Mouse (Mus musculus) CH12.LX (cell line): Measurements from ENCODE around the gene Smg5. TPM values are rescaled to one million over a fixed set of nuclear protein-coding genes. Genes with fewer than 3 reads are reported as not detected.

Source experiments
- DNase-seq: peaks from one replicate; pipeline ENCODE4 v3.0.0-alpha.2; 2013; ENCODE audit errors: extremely low read depth
- H3K27ac ChIP-seq: 2 replicates; pipeline ENCODE4 v1.5.1; 2012; ENCODE audit warnings: low read depth, mild to moderate bottlenecking, control low read depth, moderate library complexity; ENCODE audit not compliant: insufficient read depth
- H3K27me3 ChIP-seq: replicated peaks from 2 replicates; pipeline ENCODE3; 2012; ENCODE audit warnings: inconsistent platforms
- H3K36me3 ChIP-seq, 2 experiments: replicated peaks in 1 of 2; 2 replicates each; pipeline versions ENCODE3 to v1.6.1; 2012; ENCODE audit warnings: inconsistent platforms in 1 of 2, low read length in 1 of 2, mild to moderate bottlenecking in 1 of 2, mixed read lengths in 1 of 2, moderate library complexity in 1 of 2; ENCODE audit not compliant: control insufficient read depth in 1 of 2, insufficient read depth in 1 of 2
- H3K4me1 ChIP-seq, 2 experiments: 2 replicates each; pipeline ENCODE4 v1.6.1; 2012; ENCODE audit warnings: inconsistent platforms in 1 of 2, moderate library complexity in 1 of 2; ENCODE audit not compliant: insufficient read depth in 2 of 2, control insufficient read depth in 1 of 2
- H3K4me2 ChIP-seq: 2 replicates; pipeline ENCODE4 v1.6.1; 2012; ENCODE audit warnings: low read depth, mild to moderate bottlenecking, control low read depth; ENCODE audit not compliant: poor library complexity, insufficient read depth, severe bottlenecking
- H3K4me3 ChIP-seq, 3 experiments: fragments of 150-350 bp in 1 of 3; sonication (generic) in 1 of 3; replicated peaks in 1 of 3; 2 replicates each; pipeline versions ENCODE3 to v1.5.1; 2011 to 2012; ENCODE audit warnings: low read depth in 2 of 3, low read length in 2 of 3, mild to moderate bottlenecking in 2 of 3, moderate library complexity in 2 of 3, control low read depth in 1 of 3, improper control_type of control experiment in 1 of 3, inconsistent platforms in 1 of 3, mixed read lengths in 1 of 3; ENCODE audit not compliant: poor library complexity in 1 of 3
- H3K79me2 ChIP-seq: replicated peaks from 2 replicates; pipeline ENCODE4 v1.6.1; 2012; ENCODE audit warnings: mild to moderate bottlenecking, moderate library complexity; ENCODE audit not compliant: control insufficient read depth, poor library complexity, insufficient read depth, severe bottlenecking; ENCODE audit errors: extremely low read depth
- H3K9ac ChIP-seq: 2 replicates; pipeline ENCODE4 v1.6.1; 2012; ENCODE audit warnings: low read depth, mild to moderate bottlenecking, control low read depth, moderate library complexity; ENCODE audit not compliant: insufficient read depth
- H3K9me3 ChIP-seq: replicated peaks from 2 replicates; pipeline ENCODE3; 2012; ENCODE audit warnings: low read length, inconsistent platforms, mixed read lengths
- BHLHE40 ChIP-seq: IDR thresholded peaks from 2 replicates; pipeline ENCODE4 v1.6.1; 2011; ENCODE audit warnings: mild to moderate bottlenecking, low read depth, low read length, improper control_type of control experiment
- E2F4 ChIP-seq: IDR thresholded peaks from 2 replicates; pipeline ENCODE4 v1.6.1; 2011; ENCODE audit warnings: low read depth, low read length, improper control_type of control experiment; ENCODE audit not compliant: insufficient replicate concordance
- ELF1 ChIP-seq: IDR thresholded peaks from 2 replicates; pipeline ENCODE4 v1.6.1; 2014; ENCODE audit warnings: low read depth, mild to moderate bottlenecking, inconsistent platforms, low read length, improper control_type of control experiment
- ETS1 ChIP-seq: conservative IDR thresholded peaks from 2 replicates; pipeline ENCODE4 v1.6.1; 2012; ENCODE audit warnings: low read depth, mild to moderate bottlenecking, inconsistent platforms, low read length, improper control_type of control experiment, moderate library complexity
- GABPA ChIP-seq: IDR thresholded peaks from 2 replicates; pipeline ENCODE4 v1.6.1; 2012; ENCODE audit warnings: low read depth, low read length, improper control_type of control experiment, inconsistent platforms; ENCODE audit not compliant: insufficient replicate concordance
- HCFC1 ChIP-seq: IDR thresholded peaks from 2 replicates; pipeline ENCODE4 v1.6.1; 2012; ENCODE audit warnings: low read depth, mild to moderate bottlenecking, inconsistent platforms, low read length, improper control_type of control experiment
- IRF4 ChIP-seq: IDR thresholded peaks from 2 replicates; pipeline ENCODE4 v1.6.1; 2014; ENCODE audit warnings: low read depth, mild to moderate bottlenecking, inconsistent platforms, low read length, improper control_type of control experiment
- JUN ChIP-seq: IDR thresholded peaks from 2 replicates; pipeline ENCODE4 v1.6.1; 2011; ENCODE audit warnings: low read depth, mild to moderate bottlenecking, low read length, improper control_type of control experiment, moderate library complexity; ENCODE audit not compliant: insufficient read depth
- JUND ChIP-seq: conservative IDR thresholded peaks from 2 replicates; pipeline ENCODE4 v1.6.1; 2011; ENCODE audit warnings: low read depth, low read length, improper control_type of control experiment
- KAT2A ChIP-seq: IDR thresholded peaks from 2 replicates; pipeline ENCODE4 v1.6.1; 2012; ENCODE audit warnings: low read length, improper control_type of control experiment, inconsistent platforms; ENCODE audit not compliant: insufficient replicate concordance
- MAX ChIP-seq: IDR thresholded peaks from 2 replicates; pipeline ENCODE4 v1.6.1; 2011; ENCODE audit warnings: low read length, improper control_type of control experiment
- MAZ ChIP-seq: IDR thresholded peaks from 2 replicates; pipeline ENCODE4 v1.6.1; 2012; ENCODE audit warnings: low read depth, mild to moderate bottlenecking, inconsistent platforms, low read length, improper control_type of control experiment, moderate library complexity
- MXI1 ChIP-seq: IDR thresholded peaks from 2 replicates; pipeline ENCODE4 v1.6.1; 2011; ENCODE audit warnings: mild to moderate bottlenecking, low read depth, low read length, improper control_type of control experiment
- MYC ChIP-seq: IDR thresholded peaks from 2 replicates; pipeline ENCODE4 v1.6.1; 2011; ENCODE audit warnings: low read depth, mild to moderate bottlenecking, improper control_type of control experiment, low read length
- NELFE ChIP-seq: IDR thresholded peaks from 2 replicates; pipeline ENCODE4 v1.6.1; 2011; ENCODE audit warnings: low read depth, low read length, improper control_type of control experiment
- NRF1 ChIP-seq: IDR thresholded peaks from 2 replicates; pipeline ENCODE4 v1.6.1; 2014; ENCODE audit warnings: low read depth, mild to moderate bottlenecking, inconsistent platforms, low read length, improper control_type of control experiment, moderate library complexity
- POLR2A ChIP-seq: IDR thresholded peaks from 2 replicates; pipeline ENCODE4 v1.6.1; 2011; ENCODE audit warnings: low read depth, mild to moderate bottlenecking, improper control_type of control experiment, low read length
- POLR2AphosphoS2 ChIP-seq: IDR thresholded peaks from 2 replicates; pipeline ENCODE4 v1.6.1; 2011; ENCODE audit warnings: low read depth, low read length, improper control_type of control experiment
- SIN3A ChIP-seq: IDR thresholded peaks from 2 replicates; pipeline ENCODE4 v1.6.1; 2012; ENCODE audit warnings: low read length, improper control_type of control experiment, inconsistent platforms
- SMC3 ChIP-seq: IDR thresholded peaks from 2 replicates; pipeline ENCODE4 v1.6.1; 2011; ENCODE audit warnings: low read depth, low read length, improper control_type of control experiment
- TBP ChIP-seq: conservative IDR thresholded peaks from 2 replicates; pipeline ENCODE4 v1.6.1; 2011; ENCODE audit warnings: low read depth, low read length, improper control_type of control experiment
- TCF12 ChIP-seq: IDR thresholded peaks from 2 replicates; pipeline ENCODE4 v1.6.1; 2014; ENCODE audit warnings: low read depth, mild to moderate bottlenecking, inconsistent platforms, low read length, improper control_type of control experiment
- USF2 ChIP-seq: conservative IDR thresholded peaks from 2 replicates; pipeline ENCODE4 v1.6.1; 2011; ENCODE audit warnings: low read depth, low read length, improper control_type of control experiment
- ZMIZ1 ChIP-seq: IDR thresholded peaks from 2 replicates; pipeline ENCODE4 v1.6.1; 2012; ENCODE audit warnings: low read depth, mild to moderate bottlenecking, inconsistent platforms, low read length, improper control_type of control experiment
- ZNF384 ChIP-seq: IDR thresholded peaks from 2 replicates; pipeline ENCODE4 v1.6.1; 2012; ENCODE audit warnings: low read depth, low read length, improper control_type of control experiment, inconsistent platforms
- dilution Hi-C: fragments of 300-500 bp; cut with MboI; formaldehyde crosslinking; loops from 2 replicates; pipeline ENCODE4 v1.14.3; 2020; ENCODE audit warnings: low sequenced_read_pairs; ENCODE audit not compliant: extremely low pct_unique_long_range_greater_than_20kb, extremely low pct_ligation_motif_present
- in situ Hi-C: fragments of 300-500 bp; cut with MboI; formaldehyde crosslinking; loops from 3 replicates; pipeline ENCODE4 v1.14.3; 2019; ENCODE audit warnings: low sequenced_read_pairs, low pct_ligation_motif_present, low pct_unique_long_range_greater_than_20kb, mixed read lengths
- polyA plus RNA-seq: library from polyadenylated mRNA; unstranded; fragments of >175 nt; gene quantifications from 2 replicates; pipeline ENCODE4 v1.2.1, GENCODE M21; 2012; ENCODE audit warnings: low read depth; ENCODE audit not compliant: insufficient read length
- total RNA-seq, 2 experiments: library from RNA; depleted of rRNA; stranded (reverse); fragments of 300-350 nt in 1 of 2; fragments of >200 nt in 1 of 2; gene quantifications; 2 replicates each; pipeline ENCODE4 v1.2.3; 2012 to 2014

The Smg5 gene
- total and polyA plus RNA-seq, 3 experiments: 43.7 to 81.6 (median 58.3) TPM

GRCm38 (mm10) chr3:88384364-88384763, 48.3 kb downstream of the Smg5 start, which contains the start of gene Bglap:
Gene Bglap, minus strand, starts transcription at chr3:88384464.
- H3K9ac ChIP-seq: no peak within 1 kb of the TSS
- H3K4me3 ChIP-seq: no peak within 1 kb of the TSS
- H3K4me2 ChIP-seq: no peak within 1 kb of the TSS
- no peaks in the 10 kb centered on the region for H3K79me2 ChIP-seq
- peaks cover 0 to 2% of the 10 kb centered on the region in 2 experiments for H3K36me3 ChIP-seq
- H3K27me3 ChIP-seq: no peaks in the 10 kb centered on the region
- dilution Hi-C loops: no loop called here
- H3K4me1 ChIP-seq: peaks cover 0 to 5% of the 10 kb centered on the region in 2 experiments; a peak in 1 of 4 replicates
- TF ChIP-seq MAZ (no peak), ETS1 (no peak), NELFE (no peak), NRF1 (no peak), IRF4 (no peak), BHLHE40 (no peak), POLR2AphosphoS2 (no peak), JUND (no peak), ZNF384 (no peak), KAT2A (no peak), ELF1 (no peak), USF2 (no peak), MYC (no peak), E2F4 (no peak), HCFC1 (no peak), SMC3 (no peak), TCF12 (no peak)
- TF ChIP-seq, all 38 proteins: peak for 0
- no peaks in the 10 kb centered on the region for H3K9me3 ChIP-seq
- in situ Hi-C loops: no loop called here
- no peak within 1 kb of the TSS for H3K27ac ChIP-seq
- no peak for DNase-seq

- Histone ChIP-seq H3K4me3 (no peak overlapping the region), H3K27me3 (no peaks in the 10 kb centered on the region), H3K36me3 (peaks cover 22 to 82% of the 10 kb centered on the region in 2 experiments), H3K4me2 (no peak overlapping the region), H3K4me1 (peaks cover 13 to 37% of the 10 kb centered on the region in 2 experiments), H3K9ac (no peak overlapping the region), H3K9me3 (peaks cover 5% of the 10 kb centered on the region), H3K27ac (no peak overlapping the region), H3K79me2 (no peaks in the 10 kb centered on the region)
- DNase-seq: no peak
- dilution Hi-C loops: no loop called here
- in situ Hi-C loops: no loop called here
- no peak for TF ChIP-seq MXI1
- TF ChIP-seq POLR2A: no peak
- no peak for TF ChIP-seq TBP
- no peak for TF ChIP-seq JUN
- no peak for TF ChIP-seq BHLHE40
- TF ChIP-seq TCF12: no peak
- no peak for TF ChIP-seq GABPA
- TF ChIP-seq SIN3A: no peak
- no peak for TF ChIP-seq MAX
- TF ChIP-seq HCFC1: no peak
- TF ChIP-seq ZMIZ1: no peak
Observed at GRCm38 (mm10) chr3:88393776-88394375, 57.8 kb downstream of the Smg5 start.
